Mouse (Mus musculus): ENCODE data around the gene Prkar2a. TPM values are rescaled to one million over a fixed set of nuclear protein-coding genes. Genes with fewer than 3 reads are reported as not detected.

The Prkar2a gene
- polyA plus RNA-seq, 1 experiment from 2014 or later, result 59.5 TPM

DNA sequence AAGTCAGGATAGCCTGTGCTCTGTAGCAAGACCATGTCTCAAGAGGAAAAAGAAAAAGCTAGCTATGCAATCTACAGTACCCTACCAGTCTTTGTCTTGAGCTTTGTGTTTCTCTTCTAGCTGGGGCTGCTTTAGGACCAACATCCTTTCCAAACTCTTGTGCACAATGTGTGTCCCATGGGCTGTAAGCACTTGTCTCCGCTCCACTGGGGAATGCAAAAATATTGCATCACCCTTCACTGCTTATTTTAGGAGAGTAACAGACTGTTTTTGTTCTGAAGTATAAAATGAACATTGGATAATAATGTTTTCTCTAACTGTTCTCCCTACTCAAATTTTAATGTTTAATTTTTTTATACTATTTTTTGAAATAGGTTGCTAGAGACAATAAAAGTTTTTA lies 97.4 kb downstream of the Prkar2a start:
- no peak overlapping the region for H3K9ac ChIP-seq (replicated peaks)
- peaks cover 77% of the 10 kb centered on the region for H3K4me1 ChIP-seq
- H3K4me2 ChIP-seq, result peak overlapping the region; percentile 71
- no peak overlapping the region; the same call in 1 of the 2 replicates for H3K27ac ChIP-seq (replicated peaks)
- H3K36me3 ChIP-seq, result no peaks in the 10 kb centered on the region
- peak overlapping the region; percentile 86 for H3K4me3 ChIP-seq (replicated peaks)
- no peak for ATAC-seq (ENCODE audit: low FRiP score)
- H3K9me3 ChIP-seq (replicated peaks), result no peaks in the 10 kb centered on the region
- H3K27me3 ChIP-seq (replicated peaks), result no peaks in the 10 kb centered on the region
- 86% methylated on average over 1 of the region's 1 CpGs for WGBS

- Histone ChIP-seq H3K9me3 (replicated peaks) (no peaks in the 10 kb centered on the region), H3K4me1 (peaks cover 80% of the 10 kb centered on the region), H3K9ac (replicated peaks) (no peak overlapping the region), H3K27ac (replicated peaks) (no peak overlapping the region), H3K4me3 (replicated peaks) (peak overlapping the region; percentile 9; the same call in 1 of the 2 replicates), H3K36me3 (no peaks in the 10 kb centered on the region), H3K27me3 (replicated peaks) (no peaks in the 10 kb centered on the region), H3K4me2 (peak overlapping the region; percentile 71)
- 82% methylated on average over 2 of the region's 2 CpGs for WGBS
- ATAC-seq (ENCODE audit: low FRiP score), result no peak
These were observed 98.0 kb downstream of the Prkar2a start for GRCm38 (mm10) chr9:108787080-108787479.

GRCm38 (mm10) chr9:108788713-108789112 lies 99.6 kb downstream of the Prkar2a start:
- Histone ChIP-seq H3K4me3 (replicated peaks) (no peak overlapping the region), H3K4me2 (peak overlapping the region; percentile 71), H3K4me1 (peaks cover 84% of the 10 kb centered on the region), H3K27ac (replicated peaks) (no peak overlapping the region), H3K27me3 (replicated peaks) (no peaks in the 10 kb centered on the region), H3K36me3 (no peaks in the 10 kb centered on the region), H3K9ac (replicated peaks) (no peak overlapping the region), H3K9me3 (replicated peaks) (no peaks in the 10 kb centered on the region)
- ATAC-seq (ENCODE audit: low FRiP score), result no peak
- WGBS, result 70% methylated on average over 3 of the region's 3 CpGs

GRCm38 (mm10) chr9:108792307-108792706 lies 103.2 kb downstream of the Prkar2a start:
- no peak overlapping the region for H3K4me2 ChIP-seq
- no peak overlapping the region for H3K27ac ChIP-seq (replicated peaks)
- no peak overlapping the region for H3K9ac ChIP-seq (replicated peaks)
- 93% methylated on average over 1 of the region's 1 CpGs for WGBS
- H3K9me3 ChIP-seq (replicated peaks), result no peaks in the 10 kb centered on the region
- H3K27me3 ChIP-seq (replicated peaks), result no peaks in the 10 kb centered on the region
- no peak for ATAC-seq (ENCODE audit: low FRiP score)
- peaks cover 99% of the 10 kb centered on the region for H3K4me1 ChIP-seq
- H3K4me3 ChIP-seq (replicated peaks), result no peak overlapping the region
- peaks cover 15% of the 10 kb centered on the region for H3K36me3 ChIP-seq

GRCm38 (mm10) chr9:108792730-108793129 lies 103.6 kb downstream of the Prkar2a start:
- Histone ChIP-seq H3K9ac (replicated peaks) (no peak overlapping the region), H3K4me1 (peaks cover 95% of the 10 kb centered on the region), H3K4me3 (replicated peaks) (no peak overlapping the region), H3K4me2 (no peak overlapping the region), H3K27me3 (replicated peaks) (no peaks in the 10 kb centered on the region), H3K36me3 (peaks cover 19% of the 10 kb centered on the region), H3K9me3 (replicated peaks) (no peaks in the 10 kb centered on the region), H3K27ac (replicated peaks) (no peak overlapping the region)
- 40% methylated on average over 3 of the region's 3 CpGs for WGBS
- ATAC-seq (ENCODE audit: low FRiP score), result no peak

DNA sequence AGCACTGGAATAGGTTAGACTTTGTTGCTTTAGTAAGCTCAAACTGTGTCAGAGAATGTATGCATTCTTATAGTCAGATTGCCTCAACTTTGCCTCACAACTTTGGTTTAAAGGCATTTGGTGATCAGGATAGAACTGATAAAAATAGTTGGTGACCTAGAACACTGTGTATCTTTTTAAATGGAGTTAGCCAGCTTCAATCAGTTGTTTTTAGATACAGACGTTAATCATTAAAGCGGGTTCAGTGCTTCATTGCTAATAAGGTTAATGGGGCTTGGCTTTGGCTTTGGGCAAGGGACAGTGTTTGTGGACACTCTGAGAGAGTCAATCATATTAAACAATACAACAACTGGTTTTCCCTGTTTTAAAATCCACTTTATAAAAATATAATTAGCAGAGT lies 106.2 kb downstream of the Prkar2a start:
- no peak overlapping the region for H3K4me3 ChIP-seq (replicated peaks)
- no peak overlapping the region for H3K9ac ChIP-seq (replicated peaks)
- 39% methylated on average over 2 of the region's 2 CpGs for WGBS
- peaks cover 42% of the 10 kb centered on the region for H3K36me3 ChIP-seq
- H3K27ac ChIP-seq (replicated peaks), result no peak overlapping the region
- H3K4me1 ChIP-seq, result peaks cover 70% of the 10 kb centered on the region
- peak overlapping the region; percentile 4; the same call in 1 of the 2 replicates for H3K4me2 ChIP-seq
- no peaks in the 10 kb centered on the region for H3K9me3 ChIP-seq (replicated peaks)
- ATAC-seq (ENCODE audit: low FRiP score), result no peak
- H3K27me3 ChIP-seq (replicated peaks), result no peaks in the 10 kb centered on the region

DNA sequence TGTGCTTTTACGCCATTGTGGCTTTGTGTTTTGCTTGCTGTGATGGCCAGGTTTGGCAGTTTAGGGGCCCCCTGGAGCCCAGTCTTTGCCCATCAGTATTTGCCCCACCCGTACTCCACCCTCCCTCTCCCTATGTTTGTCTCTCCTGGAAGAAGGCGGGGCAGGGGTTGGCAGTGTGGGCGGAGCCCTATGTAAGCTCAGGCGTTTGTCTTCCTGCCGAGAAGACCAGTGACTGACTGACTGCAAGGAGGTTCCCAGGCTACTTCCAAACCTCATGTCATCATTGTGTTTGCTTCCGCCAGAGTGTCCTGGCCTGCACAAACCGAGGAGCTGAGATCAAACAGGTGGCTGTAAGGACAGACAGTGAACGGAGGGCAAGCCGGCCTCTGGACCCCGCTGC lies 106.6 kb downstream of the Prkar2a start:
- Histone ChIP-seq H3K4me3 (replicated peaks) (no peak overlapping the region), H3K9ac (replicated peaks) (no peak overlapping the region), H3K9me3 (replicated peaks) (no peaks in the 10 kb centered on the region), H3K4me1 (peaks cover 65% of the 10 kb centered on the region), H3K27me3 (replicated peaks) (no peaks in the 10 kb centered on the region), H3K4me2 (peak overlapping the region; percentile 4; the same call in 1 of the 2 replicates), H3K27ac (replicated peaks) (peak overlapping the region; percentile 15; the same call in 1 of the 2 replicates), H3K36me3 (peaks cover 44% of the 10 kb centered on the region)
- 0 out of 2 replicates have a peak, but pooled peaks have one; percentile 6 for ATAC-seq (ENCODE audit: low FRiP score)
- 28% methylated on average over 11 of the region's 11 CpGs for WGBS

DNA sequence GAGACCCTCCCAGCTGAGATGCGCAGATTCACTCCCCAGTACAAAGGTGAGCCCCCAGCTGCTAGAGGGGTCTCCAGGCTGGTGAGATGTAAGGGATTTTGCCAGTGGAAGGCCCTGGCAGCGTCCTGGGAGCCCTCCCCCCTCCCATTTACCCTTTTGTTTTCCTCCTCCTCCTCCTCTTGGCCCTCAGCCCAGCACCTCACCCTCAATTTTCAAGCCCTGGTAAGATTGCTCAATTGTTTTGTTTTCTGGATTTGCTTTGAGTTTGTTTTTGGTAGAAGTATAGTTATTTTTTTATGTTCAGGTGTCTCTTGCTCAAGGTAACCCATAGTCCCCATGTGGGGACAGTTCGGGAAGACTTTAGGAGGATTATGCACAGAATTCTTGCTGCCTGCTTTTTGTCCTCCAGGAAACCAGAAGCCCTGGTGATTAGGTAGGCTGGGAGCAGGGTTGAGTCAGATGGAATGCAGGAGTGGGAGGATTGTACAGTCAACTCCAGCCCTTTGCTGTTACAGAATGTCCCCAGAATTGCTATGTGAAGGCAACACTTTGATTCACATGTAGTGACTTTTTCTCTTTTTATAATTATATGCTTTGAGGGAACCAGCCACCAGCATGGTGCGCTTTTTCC lies 107.4 kb downstream of the Prkar2a start:
- ATAC-seq (ENCODE audit: low FRiP score), result no peak
- Histone ChIP-seq H3K36me3 (peaks cover 50% of the 10 kb centered on the region), H3K4me2 (peak overlapping the region; percentile 4; the same call in 1 of the 2 replicates), H3K4me3 (replicated peaks) (no peak overlapping the region), H3K4me1 (peaks cover 58% of the 10 kb centered on the region), H3K27me3 (replicated peaks) (no peaks in the 10 kb centered on the region), H3K9ac (replicated peaks) (no peak overlapping the region), H3K9me3 (replicated peaks) (no peaks in the 10 kb centered on the region), H3K27ac (replicated peaks) (peak overlapping the region; percentile 15)
- WGBS, result 75% methylated on average over 4 of the region's 4 CpGs

DNA sequence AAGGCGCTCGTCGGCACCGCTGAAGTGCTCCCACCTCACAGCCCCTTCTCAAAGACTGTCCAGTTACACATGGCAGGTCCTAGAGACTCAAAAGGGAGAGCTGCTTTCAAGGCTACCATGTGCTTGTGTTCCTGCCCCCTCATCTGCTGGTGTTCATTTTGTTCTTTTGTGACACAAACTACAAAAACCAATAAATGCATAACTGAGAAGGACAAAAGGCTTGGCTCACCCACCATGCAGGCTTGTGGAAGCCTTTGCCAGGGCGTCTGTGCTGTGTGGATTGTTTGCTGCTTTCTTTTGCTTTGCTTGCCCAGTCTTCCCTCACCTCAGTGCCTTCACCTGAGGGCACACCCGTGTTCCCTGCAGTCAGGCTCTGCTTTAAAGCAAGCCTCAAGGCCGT lies 108.4 kb downstream of the Prkar2a start:
- peaks cover 48% of the 10 kb centered on the region for H3K4me1 ChIP-seq
- no peak overlapping the region for H3K9ac ChIP-seq (replicated peaks)
- no peak for ATAC-seq (ENCODE audit: low FRiP score)
- H3K9me3 ChIP-seq (replicated peaks), result no peaks in the 10 kb centered on the region
- no peaks in the 10 kb centered on the region for H3K27me3 ChIP-seq (replicated peaks)
- peaks cover 60% of the 10 kb centered on the region for H3K36me3 ChIP-seq
- no peak overlapping the region for H3K27ac ChIP-seq (replicated peaks)
- H3K4me2 ChIP-seq, result no peak overlapping the region
- no peak overlapping the region for H3K4me3 ChIP-seq (replicated peaks)
- WGBS, result 93% methylated on average over 7 of the region's 7 CpGs

GRCm38 (mm10) chr9:108798508-108799075 lies 109.5 kb downstream of the Prkar2a start:
- peaks cover 69% of the 10 kb centered on the region for H3K36me3 ChIP-seq
- no peak for ATAC-seq (ENCODE audit: low FRiP score)
- WGBS, result 88% methylated on average over 5 of the region's 5 CpGs

DNA sequence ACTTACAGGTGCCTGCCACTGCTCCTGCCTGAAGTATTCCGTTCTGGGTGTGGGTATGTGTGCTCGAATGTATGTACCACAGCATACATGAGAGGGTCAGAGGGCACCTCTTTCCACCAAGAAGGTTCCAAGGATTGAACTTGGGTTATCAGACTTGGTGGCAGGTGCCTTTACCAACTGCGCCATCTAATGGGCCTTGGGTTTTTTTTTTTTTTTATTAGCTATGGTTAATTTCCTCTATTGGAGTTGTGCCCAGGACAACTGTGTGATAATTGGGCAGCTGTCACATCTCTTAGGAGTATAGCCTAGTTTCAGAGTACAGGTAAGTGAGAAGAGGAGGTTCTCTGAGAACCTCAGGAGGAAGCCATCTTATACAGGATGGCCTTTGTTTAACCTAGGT lies 110.5 kb downstream of the Prkar2a start:
- Histone ChIP-seq H3K9me3 (replicated peaks) (no peaks in the 10 kb centered on the region), H3K4me2 (no peak overlapping the region), H3K27ac (replicated peaks) (no peak overlapping the region), H3K36me3 (peaks cover 79% of the 10 kb centered on the region), H3K4me3 (replicated peaks) (no peak overlapping the region), H3K9ac (replicated peaks) (no peak overlapping the region), H3K4me1 (peaks cover 27% of the 10 kb centered on the region), H3K27me3 (replicated peaks) (no peaks in the 10 kb centered on the region)
- 85% methylated on average over 3 of the region's 3 CpGs for WGBS
- no peak for ATAC-seq (ENCODE audit: low FRiP score)

More at GRCm38 (mm10) chr9:108798508-108799075, 109.5 kb downstream of the Prkar2a start:
- H3K4me2 ChIP-seq, result no peak overlapping the region
- peaks cover 37% of the 10 kb centered on the region for H3K4me1 ChIP-seq
- H3K27ac ChIP-seq (replicated peaks), result no peak overlapping the region
- H3K9ac ChIP-seq (replicated peaks), result no peak overlapping the region
- H3K27me3 ChIP-seq (replicated peaks), result no peaks in the 10 kb centered on the region
- no peaks in the 10 kb centered on the region for H3K9me3 ChIP-seq (replicated peaks)
- no peak overlapping the region for H3K4me3 ChIP-seq (replicated peaks)

All from neural tube, embryonic 15.5 days (tissue).